Mouse (Mus musculus) E14TG2a.4 (cell line): Measurements from ENCODE around the gene Uap1.
A peak's percentile ranks its signal among the peaks of the same experiment; 100 is the strongest.

Source experiments
- H3K27me3 ChIP-seq: 2 replicates; pipeline ENCODE4 v1.6.1; 2014; ENCODE audit warnings: low read length, control low read depth; ENCODE audit not compliant: insufficient read depth
- H3K36me3 ChIP-seq: 2 replicates; pipeline ENCODE4 v1.6.1; 2014; ENCODE audit warnings: low read length, control low read depth; ENCODE audit not compliant: insufficient read depth
- H3K4me1 ChIP-seq: replicated peaks from 2 replicates; pipeline ENCODE4 v1.6.1; 2014; ENCODE audit warnings: low read depth, low read length, control low read depth
- H3K4me3 ChIP-seq: replicated peaks from 2 replicates; pipeline ENCODE4 v1.5.1; 2014; ENCODE audit warnings: mild to moderate bottlenecking, low read length
- H3K9me3 ChIP-seq: 2 replicates; pipeline ENCODE4 v1.6.1; 2014; ENCODE audit warnings: low read length, control low read depth
- CTCF ChIP-seq: conservative IDR thresholded peaks from 2 replicates; pipeline ENCODE4 v1.5.1; 2014; ENCODE audit warnings: low read length
- NANOG ChIP-seq: IDR thresholded peaks from 2 replicates; pipeline ENCODE4 v1.6.1; 2014; ENCODE audit warnings: borderline replicate concordance, low read length, mixed read lengths
- POU5F1 ChIP-seq: IDR thresholded peaks from 2 replicates; pipeline ENCODE4 v1.6.1; 2014; ENCODE audit warnings: low read length, borderline replicate concordance

Gene Uap1

GRCm38 (mm10) chr1:170155761-170156160 lies 19.0 kb downstream of the Uap1 start:
- Histone ChIP-seq H3K9me3 (no peaks in the 10 kb centered on the region), H3K4me3 (no peak overlapping the region), H3K36me3 (peaks cover 14% of the 10 kb centered on the region), H3K4me1 (no peaks in the 10 kb centered on the region), H3K27me3 (no peaks in the 10 kb centered on the region)
- TF ChIP-seq CTCF, result no peak
- TF ChIP-seq NANOG, result no peak
- TF ChIP-seq POU5F1, result no peak

GRCm38 (mm10) chr1:170155298-170155697 lies 19.5 kb downstream of the Uap1 start:
- Histone ChIP-seq H3K4me3 (no peak overlapping the region), H3K4me1 (no peaks in the 10 kb centered on the region), H3K9me3 (no peaks in the 10 kb centered on the region), H3K27me3 (no peaks in the 10 kb centered on the region), H3K36me3 (peaks cover 14% of the 10 kb centered on the region; the same call in 1 of the 2 replicates)
- peak; percentile 30 for TF ChIP-seq CTCF
- no peak for TF ChIP-seq POU5F1
- no peak for TF ChIP-seq NANOG

- TF ChIP-seq NANOG, result no peak
- no peak for TF ChIP-seq CTCF
- no peak for TF ChIP-seq POU5F1
- Histone ChIP-seq H3K27me3 (no peaks in the 10 kb centered on the region), H3K4me1 (no peaks in the 10 kb centered on the region), H3K4me3 (no peak overlapping the region), H3K36me3 (peaks cover 25% of the 10 kb centered on the region), H3K9me3 (no peaks in the 10 kb centered on the region)
Observed at GRCm38 (mm10) chr1:170153986-170154385, 20.8 kb downstream of the Uap1 start.

DNA sequence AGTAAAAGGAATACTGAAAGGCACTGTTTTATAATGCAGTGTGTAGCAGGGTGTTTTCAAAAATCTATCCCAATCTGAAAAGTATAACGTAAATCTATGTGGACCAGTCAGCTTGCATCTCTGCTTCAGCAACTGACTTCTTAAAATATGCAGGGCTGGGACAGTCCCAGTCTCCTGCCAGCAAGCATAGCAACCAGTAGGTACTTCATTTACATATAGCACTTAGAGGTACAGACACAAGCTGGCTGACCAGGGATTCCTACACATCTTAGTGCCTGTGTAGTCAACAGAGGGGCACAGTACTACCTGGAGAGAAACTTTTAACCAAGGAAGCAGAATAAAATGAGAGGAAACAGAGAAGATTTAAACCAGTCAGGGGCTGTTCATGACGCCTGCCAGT lies 22.2 kb downstream of the Uap1 start:
- TF ChIP-seq CTCF (no peak), NANOG (no peak), POU5F1 (no peak)

GRCm38 (mm10) chr1:170150870-170151269 lies 23.9 kb downstream of the Uap1 start:
- TF ChIP-seq POU5F1, result no peak
- TF ChIP-seq CTCF, result no peak
- TF ChIP-seq NANOG, result no peak
- Histone ChIP-seq H3K4me1 (peaks cover 5% of the 10 kb centered on the region; the same call in 1 of the 2 replicates), H3K27me3 (no peaks in the 10 kb centered on the region), H3K4me3 (no peak overlapping the region), H3K36me3 (peaks cover 14% of the 10 kb centered on the region), H3K9me3 (no peaks in the 10 kb centered on the region)

More for the DNA sequence above, 22.2 kb downstream of the Uap1 start:
- H3K4me3 ChIP-seq, result no peak overlapping the region
- H3K36me3 ChIP-seq, result peaks cover 14% of the 10 kb centered on the region
- no peaks in the 10 kb centered on the region for H3K9me3 ChIP-seq
- H3K4me1 ChIP-seq, result peaks cover 3% of the 10 kb centered on the region; the same call in 1 of the 2 replicates
- no peaks in the 10 kb centered on the region for H3K27me3 ChIP-seq

DNA sequence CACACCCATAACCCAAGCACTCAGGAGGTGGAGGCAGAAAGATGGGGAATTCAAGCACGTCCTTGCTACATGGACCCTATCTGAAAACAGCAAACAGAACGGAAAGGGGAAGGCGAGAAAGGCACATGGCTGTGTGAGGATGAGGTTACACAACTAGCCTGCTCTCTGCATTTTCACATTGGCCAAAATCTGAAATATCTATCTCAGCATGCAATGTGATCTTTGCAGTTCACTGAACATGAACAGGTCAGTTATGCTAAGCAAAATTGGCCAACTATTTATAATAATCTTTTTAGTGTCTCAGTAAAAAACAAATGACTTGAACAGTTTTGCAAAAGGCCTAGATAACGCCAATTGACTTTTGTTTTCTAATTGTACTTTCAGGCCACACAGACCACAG lies 25.0 kb downstream of the Uap1 start:
- no peak overlapping the region for H3K4me3 ChIP-seq
- H3K9me3 ChIP-seq, result no peaks in the 10 kb centered on the region
- no peaks in the 10 kb centered on the region for H3K27me3 ChIP-seq
- peaks cover 16% of the 10 kb centered on the region for H3K36me3 ChIP-seq
- H3K4me1 ChIP-seq, result peaks cover 5% of the 10 kb centered on the region; the same call in 1 of the 2 replicates
- TF ChIP-seq NANOG (no peak), CTCF (no peak), POU5F1 (no peak)

- no peak for TF ChIP-seq NANOG
- TF ChIP-seq POU5F1, result no peak
- no peak for TF ChIP-seq CTCF
- no peak overlapping the region for H3K4me3 ChIP-seq
- no peaks in the 10 kb centered on the region for H3K9me3 ChIP-seq
- H3K4me1 ChIP-seq, result peaks cover 5% of the 10 kb centered on the region; the same call in 1 of the 2 replicates
- no peaks in the 10 kb centered on the region for H3K27me3 ChIP-seq
- peaks cover 17% of the 10 kb centered on the region for H3K36me3 ChIP-seq
Observed at GRCm38 (mm10) chr1:170148536-170148935, 26.2 kb downstream of the Uap1 start.

DNA sequence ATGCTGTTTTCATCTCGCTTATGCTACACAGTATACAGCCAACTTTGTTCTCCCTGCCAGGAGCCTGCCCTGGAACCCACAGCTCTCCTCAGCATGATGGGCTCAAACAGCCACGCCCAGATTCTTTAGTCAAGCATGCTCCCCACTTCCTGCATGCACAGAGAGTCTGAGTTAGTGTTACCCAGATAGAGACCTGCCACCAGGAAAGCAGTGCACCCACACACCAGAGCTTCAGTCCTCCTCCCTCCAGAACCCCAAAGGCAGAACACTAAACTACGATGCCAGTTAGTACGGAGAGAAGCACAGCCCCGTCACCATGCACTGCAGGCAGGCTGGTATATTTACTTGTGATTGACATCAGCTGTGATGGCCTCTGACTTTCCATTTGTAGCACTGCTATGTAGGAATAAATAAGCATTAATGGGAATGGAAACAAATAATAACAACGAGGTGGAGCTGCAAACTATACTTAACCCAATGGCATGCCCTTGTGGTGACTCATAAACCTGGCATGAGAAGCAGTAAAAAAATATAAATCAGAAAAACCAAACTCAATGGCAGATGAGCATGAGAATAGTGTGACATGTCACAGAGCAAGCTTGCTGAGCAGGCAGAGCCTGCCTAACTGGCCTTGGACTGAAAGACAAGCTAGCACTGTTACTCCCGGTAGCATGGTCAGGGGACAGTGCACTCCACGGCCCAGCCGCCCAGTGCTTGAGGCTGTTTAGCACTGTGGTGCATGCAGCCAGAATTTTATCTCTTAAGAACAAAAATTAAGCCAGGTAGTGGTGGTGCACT lies 26.9 kb downstream of the Uap1 start:
- no peaks in the 10 kb centered on the region for H3K27me3 ChIP-seq
- no peaks in the 10 kb centered on the region for H3K9me3 ChIP-seq
- peaks cover 5% of the 10 kb centered on the region; the same call in 1 of the 2 replicates for H3K4me1 ChIP-seq
- H3K36me3 ChIP-seq, result peaks cover 17% of the 10 kb centered on the region
- H3K4me3 ChIP-seq, result no peak overlapping the region
- TF ChIP-seq CTCF (no peak), POU5F1 (no peak), NANOG (no peak)

GRCm38 (mm10) chr1:170145606-170146005 lies 29.2 kb downstream of the Uap1 start:
- Histone ChIP-seq H3K36me3 (peaks cover 23% of the 10 kb centered on the region), H3K9me3 (no peaks in the 10 kb centered on the region), H3K4me3 (no peak overlapping the region), H3K27me3 (no peaks in the 10 kb centered on the region), H3K4me1 (peaks cover 5% of the 10 kb centered on the region; the same call in 1 of the 2 replicates)
- no peak for TF ChIP-seq CTCF
- no peak for TF ChIP-seq NANOG
- no peak for TF ChIP-seq POU5F1
